Mouse (Mus musculus) cerebellum, adult 2 months (tissue): ENCODE measurements around the gene Stx16.

ENCODE experiments used
- CTCF ChIP-seq: fragments of 200-500 bp; IDR thresholded peaks from 2 replicates; pipeline ENCODE4 v1.5.1; 2011; ENCODE audit warnings: low read depth, mild to moderate bottlenecking, control low read depth, low read length, moderate library complexity, borderline replicate concordance; ENCODE audit not compliant: insufficient read depth
- POLR2A ChIP-seq: fragments of 200-500 bp; IDR thresholded peaks from 2 replicates; pipeline ENCODE4 v1.6.1; 2011; ENCODE audit warnings: low read length, control low read depth, borderline replicate concordance; ENCODE audit not compliant: insufficient read depth

DNA sequence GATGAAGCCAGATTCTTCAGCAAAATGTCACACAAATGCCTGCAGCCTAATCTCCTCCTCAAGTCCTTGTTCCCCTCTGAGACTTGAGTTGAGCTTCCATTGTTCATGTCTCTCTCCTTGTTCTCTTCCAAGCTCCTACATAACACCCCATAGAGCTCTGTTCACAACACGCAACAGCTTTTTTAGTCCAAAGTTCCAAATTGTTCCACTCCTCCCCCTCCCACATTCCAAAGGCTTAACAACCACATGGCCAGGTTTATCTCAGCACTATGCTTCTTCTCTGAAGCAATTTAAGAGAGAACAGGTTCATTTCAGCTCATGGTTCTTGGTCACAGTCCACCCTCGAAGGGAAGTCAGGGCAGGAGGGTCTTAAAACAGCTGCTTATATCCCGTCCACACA, 18.4 kb upstream of the Stx16 start:
- TF ChIP-seq POLR2A (no peak), CTCF (no peak)
